Mouse (Mus musculus) ovary, adult 2 months (tissue): ENCODE results near the gene Vps36. TPM values are rescaled to one million over a fixed set of nuclear protein-coding genes. Genes with fewer than 3 reads are reported as not detected.

Experiments used
- polyA plus RNA-seq: library from polyadenylated mRNA; depleted of rRNA; stranded (reverse); fragments of >200 nt; gene quantifications from 2 replicates; pipeline ENCODE4 v1.2.3, GENCODE M21; 2012; rRNA removed

Gene Vps36
- polyA plus RNA-seq: 6.0 and 8.2 TPM in 2 replicates

DNA sequence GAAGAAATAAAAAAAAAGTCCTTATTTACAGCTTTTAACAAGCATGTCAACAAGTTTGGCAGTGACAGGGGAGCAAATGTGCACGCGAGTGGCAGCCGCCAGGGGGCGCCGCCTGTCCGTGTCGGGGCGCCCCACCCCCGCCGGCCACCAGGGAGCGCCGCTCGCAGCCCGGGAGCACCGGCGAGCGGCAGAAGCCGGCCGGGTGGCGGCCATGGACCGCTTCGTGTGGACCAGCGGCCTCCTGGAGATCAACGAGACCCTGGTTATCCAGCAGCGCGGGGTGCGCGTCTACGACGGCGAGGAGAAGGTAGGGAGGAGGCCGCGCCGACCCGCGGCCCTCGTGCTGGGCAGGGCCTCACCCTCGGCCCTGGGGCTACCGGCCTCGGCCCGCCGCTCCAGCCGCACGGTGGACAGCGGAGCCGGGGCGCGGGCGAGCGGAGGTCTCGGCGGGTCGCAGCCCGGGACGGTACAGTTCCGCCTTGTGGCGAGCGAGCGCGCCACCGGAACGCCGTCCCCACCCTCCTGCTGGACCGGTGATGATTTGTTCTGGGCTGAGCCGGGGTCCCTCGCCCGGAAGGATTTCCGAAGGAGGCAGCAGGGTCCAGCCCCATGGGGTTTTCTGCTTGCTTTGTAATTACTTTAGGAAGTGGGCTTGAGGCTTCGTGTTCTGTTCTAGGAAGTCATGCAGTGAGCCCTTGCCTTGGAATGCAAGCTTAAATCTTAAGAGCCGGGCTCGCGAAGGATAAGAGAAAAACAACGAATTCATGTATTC, at the start of gene Vps36:
Gene Vps36 (plus strand): TSS at position 150 of the 772 bp plus-strand sequence.

DNA sequence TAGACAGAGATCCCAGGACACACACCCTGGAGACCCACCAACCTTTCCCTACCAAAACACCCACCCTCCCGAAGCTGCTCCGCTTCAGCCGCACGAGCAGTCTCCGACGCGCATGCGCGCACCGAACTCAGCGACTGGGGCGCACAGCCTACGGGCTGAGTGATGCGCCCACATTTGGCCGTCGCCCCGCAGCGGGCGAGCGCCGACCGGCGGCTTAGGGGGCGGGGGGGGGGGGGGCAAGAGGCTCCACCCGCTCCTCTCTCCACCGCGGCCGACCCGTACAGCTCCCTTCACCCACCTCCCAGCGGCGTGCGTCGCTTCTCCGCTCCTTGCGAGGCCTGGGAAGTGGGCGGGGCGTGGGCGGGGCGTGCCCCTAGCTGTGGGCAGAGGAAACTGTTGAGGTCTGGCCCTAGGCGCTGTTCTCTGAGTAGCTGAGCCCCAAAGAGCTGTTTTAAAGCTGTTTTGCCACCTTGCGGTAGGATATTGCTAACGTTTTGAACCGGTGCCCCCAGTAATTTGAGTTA, 26.5 kb upstream of the Vps36 start, which contains the start of gene Nek3:
Gene Nek3 (minus strand): TSS at position 356 of the 524 bp plus-strand sequence.

DNA sequence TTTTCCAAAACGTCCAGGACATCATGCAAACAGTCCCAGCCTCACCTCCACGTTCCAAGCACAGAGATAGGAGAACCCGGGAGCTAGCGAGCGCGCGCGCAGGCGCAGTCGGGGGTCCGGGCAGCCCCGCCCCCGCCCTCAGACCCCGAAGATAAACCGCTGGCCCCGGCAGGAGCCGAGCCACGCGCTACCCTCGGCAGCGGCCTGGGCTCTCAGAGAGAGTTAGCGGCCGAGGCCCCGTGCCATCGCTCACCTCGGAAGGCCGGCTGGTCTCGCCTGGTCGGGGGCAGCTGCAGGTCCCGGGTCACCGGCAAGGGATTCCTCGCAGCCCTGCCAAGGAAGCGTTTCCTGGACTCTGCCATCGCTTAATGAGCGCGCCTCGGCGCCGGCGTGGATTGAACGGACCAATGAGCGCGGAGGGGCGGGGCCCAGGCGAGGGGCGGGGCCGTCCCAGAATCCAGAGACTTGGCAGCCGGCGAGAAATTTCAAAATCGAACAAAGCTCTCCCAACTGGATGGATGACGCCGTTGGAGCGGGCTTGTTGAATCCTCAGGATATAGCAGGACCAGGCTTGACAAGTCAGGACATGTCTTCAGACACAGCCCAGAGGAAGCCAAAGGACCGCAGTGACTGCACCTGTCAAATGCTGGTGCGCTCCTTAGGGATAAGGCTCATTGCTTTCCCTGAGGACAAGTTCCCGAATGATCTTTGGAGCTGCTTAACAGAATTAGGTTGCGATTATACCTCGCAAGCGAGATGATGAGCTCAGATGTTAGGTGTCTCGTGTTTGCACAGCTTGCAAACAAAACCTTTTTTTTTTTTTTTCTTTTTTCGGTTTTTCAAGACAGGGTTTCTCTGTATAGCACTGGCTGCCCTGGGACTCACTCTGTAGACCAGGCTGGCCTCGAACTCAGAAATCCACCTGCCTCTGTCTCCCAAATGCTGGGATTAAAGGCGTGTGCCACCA, 6.9 kb upstream of the Vps36 start, which contains the start of gene Ckap2:
Gene Ckap2 (minus strand): TSS at position 389 of the 967 bp plus-strand sequence.

DNA sequence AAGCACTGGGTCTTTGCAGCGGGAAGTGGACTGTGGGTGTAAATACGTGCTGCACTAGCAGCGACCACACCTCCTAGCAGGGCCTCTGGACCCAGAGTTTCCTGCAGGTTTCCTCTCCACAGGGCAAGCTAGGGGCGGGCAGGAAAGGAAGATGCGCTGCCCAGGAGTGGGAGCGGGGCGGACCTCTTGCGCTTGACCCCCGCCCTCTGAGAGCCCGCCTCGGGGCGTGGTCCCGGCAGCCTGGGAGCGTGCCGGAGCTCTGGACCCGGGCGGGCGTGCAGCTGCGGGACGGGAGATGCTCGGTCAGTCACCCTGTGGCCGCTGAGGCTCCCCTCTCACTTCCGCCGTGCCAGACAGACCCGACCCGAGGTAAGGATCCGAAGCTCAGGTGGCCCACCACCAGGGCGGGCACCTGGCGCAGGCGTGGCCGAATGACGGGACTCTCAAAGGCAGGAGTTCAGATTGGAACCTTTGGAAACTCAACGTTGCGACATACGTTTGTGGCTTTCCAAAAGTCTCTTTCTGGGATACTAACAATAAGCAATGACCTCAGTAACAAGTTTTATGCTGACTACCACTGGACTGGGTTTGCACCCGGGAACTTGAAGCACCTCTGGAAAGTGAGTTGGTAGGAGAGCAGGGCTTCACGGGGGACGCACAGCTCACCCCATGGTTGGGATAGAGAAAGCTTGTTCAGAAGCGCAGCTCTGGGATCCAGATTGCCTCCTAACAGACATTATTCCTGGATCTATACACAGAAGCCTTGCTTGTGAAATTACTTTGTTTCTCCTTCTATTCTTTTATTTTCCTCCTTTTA, 34.7 kb downstream of the Vps36 start, which contains the start of gene Thsd1:
Gene Thsd1 (plus strand): TSS at position 253 of the 817 bp plus-strand sequence.

Other genes with a start within 250 kb of the Vps36 start
- not detected in 2 replicates for gene Defb13, start 246.0 kb upstream of the Vps36 start, polyA plus RNA-seq
- 0.35 and 0.60 TPM in 2 replicates for gene Fam90a1a, start 234.1 kb upstream of the Vps36 start, polyA plus RNA-seq
- not detected in 2 replicates for gene Ccdc70, start 223.0 kb upstream of the Vps36 start, polyA plus RNA-seq
- gene Atp7b, start 132.5 kb upstream of the Vps36 start, polyA plus RNA-seq: 0.20 and 0.31 TPM in 2 replicates
- gene Alg11, start 132.1 kb upstream of the Vps36 start, polyA plus RNA-seq: 3.5 and 4.8 TPM in 2 replicates
- gene Nek5, start 67.8 kb upstream of the Vps36 start, polyA plus RNA-seq: 1.3 and 2.0 TPM in 2 replicates
- gene Nek3, start 26.4 kb upstream of the Vps36 start, polyA plus RNA-seq: 0.88 and 1.4 TPM in 2 replicates
- 2.8 and 3.6 TPM in 2 replicates for gene Ckap2, start 7.0 kb upstream of the Vps36 start, polyA plus RNA-seq
- gene Thsd1, start 34.5 kb downstream of the Vps36 start, polyA plus RNA-seq: 5.4 and 6.3 TPM in 2 replicates
- 0.06 TPM in 1 of 2 replicates, not detected in the other for gene Tpte, start 90.6 kb downstream of the Vps36 start, polyA plus RNA-seq
- 4.0 and 4.4 TPM in 2 replicates for gene Slc25a15, start 205.8 kb downstream of the Vps36 start, polyA plus RNA-seq
- gene Mrps31, start 218.6 kb downstream of the Vps36 start, polyA plus RNA-seq: 2.6 and 2.7 TPM in 2 replicates